Mouse (Mus musculus): ENCODE measurements around the gene Fam229b. TPM values are rescaled to one million over a fixed set of nuclear protein-coding genes. Genes with fewer than 3 reads are reported as not detected.

Gene Fam229b
- polyA plus RNA-seq, 1 experiment from 2014 or later = 14.7 TPM

- no peak for ATAC-seq (ENCODE audit: low FRiP score, low TSS enrichment)
- Histone ChIP-seq H3K4me3 (ENCODE audit: low read length) (no peak overlapping the region), H3K9ac (ENCODE audit: low read depth, low read length) (no peak overlapping the region), H3K27ac (ENCODE audit: low read depth, low read length) (no peak overlapping the region), H3K36me3 (ENCODE audit: control insufficient read depth, insufficient read depth, low read length) (peaks cover 65% of the 10 kb centered on the region), H3K27me3 (ENCODE audit: control insufficient read depth, insufficient read depth, low read length) (no peaks in the 10 kb centered on the region), H3K4me1 (ENCODE audit: control insufficient read depth, insufficient read depth, low read length) (no peaks in the 10 kb centered on the region), H3K4me2 (replicated peaks; ENCODE audit: low read depth, low read length) (no peak overlapping the region), H3K9me3 (ENCODE audit: control insufficient read depth, low read length) (no peaks in the 10 kb centered on the region)
- 90% methylated on average over 12 of the region's 12 CpGs for WGBS
Observed at GRCm38 (mm10) chr10:39142216-39142615, 8.5 kb upstream of the Fam229b start.

GRCm38 (mm10) chr10:39141401-39141800 is 7.7 kb upstream of the Fam229b start:
- Histone ChIP-seq H3K4me1 (ENCODE audit: control insufficient read depth, insufficient read depth, low read length) (no peaks in the 10 kb centered on the region), H3K4me2 (replicated peaks; ENCODE audit: low read depth, low read length) (no peak overlapping the region), H3K27ac (ENCODE audit: low read depth, low read length) (no peak overlapping the region), H3K9ac (ENCODE audit: low read depth, low read length) (no peak overlapping the region), H3K9me3 (ENCODE audit: control insufficient read depth, low read length) (no peaks in the 10 kb centered on the region), H3K27me3 (ENCODE audit: control insufficient read depth, insufficient read depth, low read length) (no peaks in the 10 kb centered on the region), H3K4me3 (ENCODE audit: low read length) (no peak overlapping the region), H3K36me3 (ENCODE audit: control insufficient read depth, insufficient read depth, low read length) (peaks cover 59% of the 10 kb centered on the region)
- no peak for ATAC-seq (ENCODE audit: low FRiP score, low TSS enrichment)
- 91% methylated on average over 2 of the region's 2 CpGs for WGBS

- Histone ChIP-seq H3K4me3 (ENCODE audit: low read length) (no peak overlapping the region), H3K9ac (ENCODE audit: low read depth, low read length) (no peak overlapping the region), H3K27me3 (ENCODE audit: control insufficient read depth, insufficient read depth, low read length) (no peaks in the 10 kb centered on the region), H3K27ac (ENCODE audit: low read depth, low read length) (no peak overlapping the region), H3K9me3 (ENCODE audit: control insufficient read depth, low read length) (no peaks in the 10 kb centered on the region), H3K4me2 (replicated peaks; ENCODE audit: low read depth, low read length) (no peak overlapping the region), H3K4me1 (ENCODE audit: control insufficient read depth, insufficient read depth, low read length) (no peaks in the 10 kb centered on the region), H3K36me3 (ENCODE audit: control insufficient read depth, insufficient read depth, low read length) (peaks cover 56% of the 10 kb centered on the region)
- no peak for ATAC-seq (ENCODE audit: low FRiP score, low TSS enrichment)
- WGBS = 75% methylated on average over 14 of the region's 14 CpGs
Observed at GRCm38 (mm10) chr10:39140843-39141242, 7.1 kb upstream of the Fam229b start.

GRCm38 (mm10) chr10:39138761-39139160 is 5.0 kb upstream of the Fam229b start:
- no peak overlapping the region for H3K4me2 ChIP-seq (replicated peaks; ENCODE audit: low read depth, low read length)
- H3K4me1 ChIP-seq (ENCODE audit: control insufficient read depth, insufficient read depth, low read length) = no peaks in the 10 kb centered on the region; the same call in 1 of the 2 replicates
- no peaks in the 10 kb centered on the region for H3K27me3 ChIP-seq (ENCODE audit: control insufficient read depth, insufficient read depth, low read length)
- ATAC-seq (ENCODE audit: low FRiP score, low TSS enrichment) = no peak
- no peaks in the 10 kb centered on the region for H3K9me3 ChIP-seq (ENCODE audit: control insufficient read depth, low read length)
- WGBS = 89% methylated on average over 6 of the region's 6 CpGs
- peaks cover 43% of the 10 kb centered on the region for H3K36me3 ChIP-seq (ENCODE audit: control insufficient read depth, insufficient read depth, low read length)
- H3K27ac ChIP-seq (ENCODE audit: low read depth, low read length) = no peak overlapping the region
- H3K4me3 ChIP-seq (ENCODE audit: low read length) = no peak overlapping the region
- H3K9ac ChIP-seq (ENCODE audit: low read depth, low read length) = no peak overlapping the region

- Histone ChIP-seq H3K27me3 (ENCODE audit: control insufficient read depth, insufficient read depth, low read length) (no peaks in the 10 kb centered on the region), H3K36me3 (ENCODE audit: control insufficient read depth, insufficient read depth, low read length) (peaks cover 36% of the 10 kb centered on the region), H3K4me1 (ENCODE audit: control insufficient read depth, insufficient read depth, low read length) (no peaks in the 10 kb centered on the region; the same call in 1 of the 2 replicates), H3K4me2 (replicated peaks; ENCODE audit: low read depth, low read length) (no peak overlapping the region), H3K9ac (ENCODE audit: low read depth, low read length) (no peak overlapping the region), H3K27ac (ENCODE audit: low read depth, low read length) (no peak overlapping the region), H3K9me3 (ENCODE audit: control insufficient read depth, low read length) (no peaks in the 10 kb centered on the region), H3K4me3 (ENCODE audit: low read length) (no peak overlapping the region)
- WGBS = 93% methylated on average over 3 of the region's 3 CpGs
- no peak for ATAC-seq (ENCODE audit: low FRiP score, low TSS enrichment)
Observed at GRCm38 (mm10) chr10:39137766-39138165, 4.1 kb upstream of the Fam229b start.

GRCm38 (mm10) chr10:39121412-39121811 is 12.3 kb downstream of the Fam229b start:
- 40% methylated on average over 4 of the region's 4 CpGs for WGBS
- Histone ChIP-seq H3K4me2 (replicated peaks; ENCODE audit: low read depth, low read length) (no peak overlapping the region), H3K9me3 (ENCODE audit: control insufficient read depth, low read length) (no peaks in the 10 kb centered on the region), H3K4me1 (ENCODE audit: control insufficient read depth, insufficient read depth, low read length) (no peaks in the 10 kb centered on the region), H3K36me3 (ENCODE audit: control insufficient read depth, insufficient read depth, low read length) (no peaks in the 10 kb centered on the region), H3K27me3 (ENCODE audit: control insufficient read depth, insufficient read depth, low read length) (no peaks in the 10 kb centered on the region), H3K4me3 (ENCODE audit: low read length) (no peak overlapping the region), H3K9ac (ENCODE audit: low read depth, low read length) (no peak overlapping the region), H3K27ac (ENCODE audit: low read depth, low read length) (no peak overlapping the region)
- no peak for ATAC-seq (ENCODE audit: low FRiP score, low TSS enrichment)

GRCm38 (mm10) chr10:39109489-39109874 is 24.2 kb downstream of the Fam229b start:
- Histone ChIP-seq H3K27ac (ENCODE audit: low read depth, low read length) (no peak overlapping the region), H3K9ac (ENCODE audit: low read depth, low read length) (no peak overlapping the region), H3K4me3 (ENCODE audit: low read length) (no peak overlapping the region), H3K36me3 (ENCODE audit: control insufficient read depth, insufficient read depth, low read length) (peaks cover 16% of the 10 kb centered on the region; the same call in 1 of the 2 replicates), H3K4me2 (replicated peaks; ENCODE audit: low read depth, low read length) (no peak overlapping the region), H3K4me1 (ENCODE audit: control insufficient read depth, insufficient read depth, low read length) (no peaks in the 10 kb centered on the region), H3K9me3 (ENCODE audit: control insufficient read depth, low read length) (no peaks in the 10 kb centered on the region), H3K27me3 (ENCODE audit: control insufficient read depth, insufficient read depth, low read length) (no peaks in the 10 kb centered on the region)
- 64% methylated on average over 4 of the region's 4 CpGs for whole genome bisulfite sequencing
- no peak for ATAC-seq (ENCODE audit: low FRiP score, low TSS enrichment)

- WGBS = 78% methylated on average over 10 of the region's 10 CpGs
- Histone ChIP-seq H3K4me2 (replicated peaks; ENCODE audit: low read depth, low read length) (no peak overlapping the region), H3K4me1 (ENCODE audit: control insufficient read depth, insufficient read depth, low read length) (no peaks in the 10 kb centered on the region), H3K4me3 (ENCODE audit: low read length) (no peak overlapping the region), H3K9me3 (ENCODE audit: control insufficient read depth, low read length) (no peaks in the 10 kb centered on the region), H3K27ac (ENCODE audit: low read depth, low read length) (no peak overlapping the region), H3K27me3 (ENCODE audit: control insufficient read depth, insufficient read depth, low read length) (no peaks in the 10 kb centered on the region), H3K36me3 (ENCODE audit: control insufficient read depth, insufficient read depth, low read length) (peaks cover 16% of the 10 kb centered on the region; the same call in 1 of the 2 replicates), H3K9ac (ENCODE audit: low read depth, low read length) (no peak overlapping the region)
- ATAC-seq (ENCODE audit: low FRiP score, low TSS enrichment) = no peak
Observed at GRCm38 (mm10) chr10:39108837-39109488, 24.8 kb downstream of the Fam229b start.

GRCm38 (mm10) chr10:39106935-39107334 is 26.8 kb downstream of the Fam229b start:
- H3K4me2 ChIP-seq (replicated peaks; ENCODE audit: low read depth, low read length) = no peak overlapping the region
- H3K4me3 ChIP-seq (ENCODE audit: low read length) = no peak overlapping the region
- H3K27ac ChIP-seq (ENCODE audit: low read depth, low read length) = no peak overlapping the region
- WGBS = 74% methylated on average over 4 of the region's 4 CpGs
- no peaks in the 10 kb centered on the region for H3K27me3 ChIP-seq (ENCODE audit: control insufficient read depth, insufficient read depth, low read length)
- H3K9me3 ChIP-seq (ENCODE audit: control insufficient read depth, low read length) = no peaks in the 10 kb centered on the region
- H3K36me3 ChIP-seq (ENCODE audit: control insufficient read depth, insufficient read depth, low read length) = peaks cover 28% of the 10 kb centered on the region
- no peak overlapping the region for H3K9ac ChIP-seq (ENCODE audit: low read depth, low read length)
- H3K4me1 ChIP-seq (ENCODE audit: control insufficient read depth, insufficient read depth, low read length) = no peaks in the 10 kb centered on the region
- no peak for ATAC-seq (ENCODE audit: low FRiP score, low TSS enrichment)
